ENCODE assay signal across 8 mouse cellular contexts in the genomic region with DNA sequence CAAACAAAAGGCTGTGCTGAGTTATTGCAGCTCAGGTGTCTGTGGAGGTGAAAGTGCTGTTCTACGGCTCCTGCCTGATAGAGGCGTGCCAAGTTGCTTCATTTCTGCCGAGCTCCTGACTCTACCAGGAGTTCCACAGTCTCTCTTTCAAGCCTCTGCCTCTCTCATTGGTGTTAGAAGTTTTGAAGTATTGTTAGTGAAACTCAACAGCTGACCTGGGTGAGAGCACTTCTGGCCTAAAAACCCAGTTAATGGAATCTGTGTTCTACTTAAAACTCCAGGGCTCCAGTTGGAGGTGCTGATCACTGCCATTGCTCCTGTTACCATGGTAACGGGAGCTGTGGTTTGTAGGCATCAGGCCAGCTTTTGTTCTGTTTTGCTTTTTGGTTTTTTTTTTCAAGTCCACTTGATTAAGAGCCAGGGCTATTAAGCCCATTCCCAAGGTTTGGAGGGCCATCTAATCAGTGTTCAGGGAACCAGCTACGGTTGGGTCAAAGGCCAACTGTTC. TPM values are rescaled to one million over a fixed set of nuclear protein-coding genes. Genes with fewer than 3 reads are reported as not detected.
A peak's percentile ranks its signal among the peaks of the same experiment; 100 is the strongest.
DNase-seq lines count a peak whose midpoint lies in the region; ATAC-seq and TF ChIP-seq lines count a peak whose summit lies in the region.

No protein-coding gene starts in this region.

- peaks cover 2% of the 10 kb centered on the region for H3K79me2 ChIP-seq in heart, adult 2 months (replicated peaks; ENCODE audit: control insufficient read depth, insufficient read depth, low read length)

- peaks cover 59% of the 10 kb centered on the region for H3K4me1 ChIP-seq in heart, adult 2 months (ENCODE audit: control insufficient read depth, insufficient read depth, low read length)
- H3K4me1 ChIP-seq in heart, embryonic 16.5 days (ENCODE audit: control insufficient read depth, insufficient read depth, low read length): peaks cover 97% of the 10 kb centered on the region

- no peak for TF ChIP-seq POLR2A in heart, adult 2 months (IDR thresholded peaks at IDR 0.05; ENCODE audit: insufficient read depth, low read depth, low read length)

- DNase-seq in heart, adult 2 months: no peak
- DNase-seq in heart, postnatal 25 days (ENCODE audit: low spot score): no peak
- DNase-seq in Muller cell, postnatal 12 days (ENCODE audit: inconsistent ontology term): peak; percentile 56
- peak; percentile 37 for DNase-seq in lung, postnatal 14 days
- no peak for DNase-seq in cerebellum, adult 9-11 months
- no peak for DNase-seq in gastrocnemius, postnatal 14 days
- no peak for DNase-seq in left cerebral cortex, adult 11 months (ENCODE audit: low spot score)

- no peaks in the 10 kb centered on the region for H3K9me3 ChIP-seq in heart, embryonic 16.5 days (replicated peaks; ENCODE audit: control insufficient read depth, low read length)

- H3K9ac ChIP-seq in heart, adult 2 months (ENCODE audit: low read depth, low read length): no peak overlapping the region
- no peak overlapping the region for H3K9ac ChIP-seq in heart, embryonic 16.5 days (ENCODE audit: low read length)

- TF ChIP-seq CTCF in heart, adult 2 months (IDR thresholded peaks at IDR 0.05): no peak

- H3K27me3 ChIP-seq in heart, adult 2 months (ENCODE audit: control insufficient read depth, insufficient read depth, low read length): no peaks in the 10 kb centered on the region
- no peaks in the 10 kb centered on the region for H3K27me3 ChIP-seq in heart, embryonic 16.5 days (ENCODE audit: control insufficient read depth, insufficient read depth, low read length)

- H3K27ac ChIP-seq in heart, adult 2 months: peak overlapping the region; percentile 93
- peak overlapping the region; percentile 70 for H3K27ac ChIP-seq in heart, embryonic 16.5 days (ENCODE audit: low read length)

- 36% methylated on average over 5 of the region's 5 CpGs for WGBS in heart, adult 2 months
- 33% methylated on average over 5 of the region's 5 CpGs for WGBS in heart, embryonic 16.5 days

- H3K4me2 ChIP-seq in heart, embryonic 16.5 days (ENCODE audit: low read depth, low read length): peak overlapping the region; percentile 14; the same call in 1 of the 2 replicates

- no peak for ATAC-seq in heart, embryonic 16.5 days (replicated peaks; ENCODE audit: extremely low read depth, insufficient read depth, low FRiP score)

- peaks cover 54% of the 10 kb centered on the region for H3K36me3 ChIP-seq in heart, adult 2 months (ENCODE audit: control insufficient read depth, insufficient read depth, low read length)
- peaks cover 2% of the 10 kb centered on the region; the same call in 1 of the 2 replicates for H3K36me3 ChIP-seq in heart, embryonic 16.5 days (ENCODE audit: control insufficient read depth, insufficient read depth)

- no peak for TF ChIP-seq EP300 in heart, adult 2 months (IDR thresholded peaks at IDR 0.05; ENCODE audit: insufficient read depth, low read depth, low read length)

- intact Hi-C loops in heart, adult 2 months (cut with DNase I): no loop called here
- intact Hi-C loops in heart, postnatal 25 days (cut with DNase I): no loop called here
- intact Hi-C loops in gastrocnemius, postnatal 14 days (cut with DNase I; ENCODE audit: low total_unique reads): no loop called here

- no peak overlapping the region for H3K4me3 ChIP-seq in heart, adult 2 months
- no peak overlapping the region for H3K4me3 ChIP-seq in heart, embryonic 16.5 days (ENCODE audit: low read length)

RNA-seq across cellular contexts. Expression of gene Bag3, which starts 11.6 kb away (rescaled TPM):
- 100 to 1,000 TPM; 259 to 296 TPM for total RNA-seq in heart, adult 2 months (2021)
- polyA plus RNA-seq in heart, adult 2 months (2012; rRNA removed): 133 and 148 TPM in 2 replicates
- total RNA-seq in heart, postnatal 25 days (2021): 100 to 1,000 TPM; 220 to 262 TPM
- 22.7 and 25.9 TPM in 2 replicates for polyA plus RNA-seq in heart, embryonic 16.5 days (2015; fragmentation: Nextera tagmentation; extraction: Ambion mirVana)
- 100 to 1,000 TPM; 111 to 112 TPM for total RNA-seq in gastrocnemius, postnatal 14 days (2021)

Comparison
In these comparisons a context has a peak if more than half of its experiments do, and no peak if none do; other contexts are left out.
1. DNase-seq: peak in Muller cell, postnatal 12 days (single experiment) and lung, postnatal 14 days (single experiment); none in heart, adult 2 months (0 of 2), heart, postnatal 25 days (single experiment), cerebellum, adult 9-11 months (single experiment), gastrocnemius, postnatal 14 days (single experiment) and left cerebral cortex, adult 11 months (single experiment).